Mouse (Mus musculus): ENCODE results near the gene Vmp1.

Gene Vmp1

GRCm38 (mm10) chr11:86683395-86684125 lies at the start of gene Vmp1, which contains the start of gene Ptrh2:
Vmp1 (minus strand) TSS chr11:86683836.
Ptrh2 (plus strand) TSS chr11:86683985.
- peak; percentile 91 for DNase-seq

GRCm38 (mm10) chr11:86731443-86731842 lies 47.8 kb upstream of the Vmp1 start:
- no peak for DNase-seq

- DNase-seq: no peak
Observed at GRCm38 (mm10) chr11:86725607-86726006, 42.0 kb upstream of the Vmp1 start.

GRCm38 (mm10) chr11:86724982-86725381 lies 41.3 kb upstream of the Vmp1 start:
- DNase-seq: no peak

- DNase-seq: no peak
Observed at GRCm38 (mm10) chr11:86724004-86724403, 40.4 kb upstream of the Vmp1 start.

GRCm38 (mm10) chr11:86719390-86719789 lies 35.8 kb upstream of the Vmp1 start:
- no peak for DNase-seq

- DNase-seq: no peak
Observed at GRCm38 (mm10) chr11:86718369-86718768, 34.7 kb upstream of the Vmp1 start.

GRCm38 (mm10) chr11:86717306-86718065 lies 33.9 kb upstream of the Vmp1 start:
- DNase-seq: no peak

GRCm38 (mm10) chr11:86714606-86715005 lies 31.0 kb upstream of the Vmp1 start:
- no peak for DNase-seq

GRCm38 (mm10) chr11:86701151-86701550 lies 17.5 kb upstream of the Vmp1 start:
- no peak for DNase-seq

- DNase-seq: no peak
Observed at GRCm38 (mm10) chr11:86695461-86695860, 11.8 kb upstream of the Vmp1 start.

GRCm38 (mm10) chr11:86692546-86692945 lies 8.9 kb upstream of the Vmp1 start:
- DNase-seq: no peak

- DNase-seq: no peak
Observed at GRCm38 (mm10) chr11:86691956-86692355, 8.3 kb upstream of the Vmp1 start.

- no peak for DNase-seq
Observed at GRCm38 (mm10) chr11:86691482-86691881, 7.8 kb upstream of the Vmp1 start.

GRCm38 (mm10) chr11:86690383-86690782 lies 6.7 kb upstream of the Vmp1 start:
- DNase-seq: no peak

GRCm38 (mm10) chr11:86685366-86685765 lies 1.7 kb upstream of the Vmp1 start:
- no peak for DNase-seq

GRCm38 (mm10) chr11:86684126-86685012 lies 733 bp upstream of the Vmp1 start:
- no peak for DNase-seq

GRCm38 (mm10) chr11:86682861-86683260 lies 775 bp downstream of the Vmp1 start:
- DNase-seq: no peak

- no peak for DNase-seq
Observed at GRCm38 (mm10) chr11:86681423-86681822, 2.2 kb downstream of the Vmp1 start.

- no peak for DNase-seq
Observed at GRCm38 (mm10) chr11:86680729-86681128, 2.9 kb downstream of the Vmp1 start.

- DNase-seq: no peak
Observed at GRCm38 (mm10) chr11:86678957-86679356, 4.7 kb downstream of the Vmp1 start.

- no peak for DNase-seq
Observed at GRCm38 (mm10) chr11:86675520-86675919, 8.1 kb downstream of the Vmp1 start.

GRCm38 (mm10) chr11:86672772-86673171 lies 10.9 kb downstream of the Vmp1 start:
- DNase-seq: no peak
